In genomic region chr15:84964771-84965170, GRCm38 (mm10) we compare ENCODE assay signal across 25 mouse cellular contexts. TPM values are rescaled to one million over a fixed set of nuclear protein-coding genes. Genes with fewer than 3 reads are reported as not detected.
DNase-seq lines count a peak whose midpoint lies in the region; ATAC-seq lines count a peak whose summit lies in the region.
"Had no signal": no experiment of that assay in that cellular context is flagged by ENCODE, and none has a peak within 500 bp of the region (broad histone marks: within the 10 kb centered on the region; RNA-seq: fewer than 3 reads in every experiment).

No protein-coding gene starts in this region.

- peak; percentile 74 for DNase-seq in 416B (ENCODE audit: low read depth)
- peak; percentile 28 to 48 for DNase-seq in natural killer cell, adult 2 months (ENCODE audit: low spot score in 2 of 2)
- DNase-seq in adrenal gland, postnatal 4 days (ENCODE audit: low spot score in 2 of 2): no peak
- no peak for DNase-seq in left cerebral cortex, postnatal 10 days (ENCODE audit: extremely low spot score in 1 of 2, low spot score in 2 of 2)
- DNase-seq in heart, postnatal 14 days: no peak
- DNase-seq: adrenal gland, postnatal 10 days; adrenal gland, postnatal 36 days; cerebellum, adult 11 months; cerebellum, adult 2 months; cerebellum, adult 9-11 months; cerebellum, postnatal 25 days; embryo, embryonic 11 days; gastrocnemius, postnatal 10 days; gastrocnemius, postnatal 36 days; heart, adult 11 months; heart, postnatal 36 days had no signal

- ATAC-seq in common myeloid progenitor, adult 5-6 weeks (replicated peaks; ENCODE audit: low read depth, poor library complexity, severe bottlenecking): peak; percentile 67
- ATAC-seq in megakaryocyte, adult 5-6 weeks (ENCODE audit: poor library complexity, severe bottlenecking): peak; percentile 33; the same call in 1 of the 2 replicates
- ATAC-seq: activated CD4-positive, CD25-positive, alpha-beta regulatory T cell, adult 4 months; forebrain, embryonic 15.5 days; hindbrain, postnatal 0 days; inflammation-experienced regulatory T-cells, adult 6 months had no signal

- intact Hi-C loops in left cerebral cortex, postnatal 10 days (cut with DNase I): no loop called here
- intact Hi-C loops in heart, postnatal 14 days (cut with DNase I): no loop called here

RNA-seq across cellular contexts. Expression of gene 5031439G07Rik, which starts 23.6 kb away (rescaled TPM):
- total RNA-seq in common myeloid progenitor, adult 5-6 weeks (2017): 8.3 and 13.3 TPM in 2 replicates
- 48.7 and 48.8 TPM in 2 replicates for total RNA-seq in megakaryocyte, adult 5-6 weeks (2015)
- 65.3 and 73.5 TPM in 2 replicates for total RNA-seq in megakaryocyte, adult 5-6 weeks (2017)
- 10 to 100 TPM; 40.4 to 44.4 TPM for total RNA-seq in adrenal gland, postnatal 4 days (2021)
- 100 to 1,000 TPM; 128 to 135 TPM for total RNA-seq in left cerebral cortex, postnatal 10 days (2021)
- total RNA-seq in heart, postnatal 14 days (2021): 10 to 100 TPM; 20.6 to 21.9 TPM

RNA-seq across cellular contexts. Expression of gene Nup50, which starts 41.6 kb away (rescaled TPM):
- total RNA-seq in common myeloid progenitor, adult 5-6 weeks (2017): 85.2 and 98.3 TPM in 2 replicates
- 29.8 and 32.3 TPM in 2 replicates for total RNA-seq in megakaryocyte, adult 5-6 weeks (2015)
- 74.2 and 78.5 TPM in 2 replicates for total RNA-seq in megakaryocyte, adult 5-6 weeks (2017)
- 10 to 100 TPM; 32.6 to 38.2 TPM for total RNA-seq in adrenal gland, postnatal 4 days (2021)
- 10 to 100 TPM; 29.1 to 30.8 TPM for total RNA-seq in left cerebral cortex, postnatal 10 days (2021)
- total RNA-seq in heart, postnatal 14 days (2021): 10 to 100 TPM; 16.8 to 20.0 TPM

RNA-seq across cellular contexts. Expression of gene Gm29666, which starts 44.9 kb away (rescaled TPM):
- total RNA-seq in common myeloid progenitor, adult 5-6 weeks (2017): 0.27 and 0.53 TPM in 2 replicates
- 0.02 and 0.36 TPM in 2 replicates for total RNA-seq in megakaryocyte, adult 5-6 weeks (2015)
- 0.08 and 0.29 TPM in 2 replicates for total RNA-seq in megakaryocyte, adult 5-6 weeks (2017)
- under 1 TPM; 0.65 to 0.70 TPM for total RNA-seq in adrenal gland, postnatal 4 days (2021)
- total RNA-seq in left cerebral cortex, postnatal 10 days (2021): 1 to 10 TPM in 1 of 2 experiments, under 1 TPM in 1; 0.91 to 1.5 TPM
- under 1 TPM; 0.19 to 0.22 TPM for total RNA-seq in heart, postnatal 14 days (2021)

RNA-seq across cellular contexts. Expression of gene Upk3a, which starts 52.2 kb away (rescaled TPM):
- total RNA-seq in common myeloid progenitor, adult 5-6 weeks (2017): not detected in 2 replicates
- total RNA-seq in megakaryocyte, adult 5-6 weeks (2015): not detected in 2 replicates
- total RNA-seq in megakaryocyte, adult 5-6 weeks (2017): not detected in 2 replicates
- total RNA-seq in adrenal gland, postnatal 4 days (2021): not detected
- total RNA-seq in left cerebral cortex, postnatal 10 days (2021): under 1 TPM; 0.32 to 0.65 TPM
- not detected for total RNA-seq in heart, postnatal 14 days (2021)
- total RNA-seq: adrenal gland, adult 18-20 months; adrenal gland, postnatal 10 days; adrenal gland, postnatal 36 days; gastrocnemius, adult 18-20 months; gastrocnemius, postnatal 10 days; gastrocnemius, postnatal 36 days; heart, adult 8-10 months; heart, postnatal 36 days had no signal

Comparison
In these comparisons a context has a peak if more than half of its experiments do, and no peak if none do; other contexts are left out.
1. DNase-seq: peak in 416B (single experiment) and natural killer cell, adult 2 months (2 of 2); none in adrenal gland, postnatal 4 days (0 of 2), left cerebral cortex, postnatal 10 days (0 of 2) and heart, postnatal 14 days (0 of 2).